Mouse (Mus musculus): ENCODE measurements around the gene Tas1r2.

- TF ChIP-seq POLR2A (IDR thresholded peaks at IDR 0.05; ENCODE audit: extremely low read depth, insufficient read depth, low read length): no peak
- TF ChIP-seq CTCF (IDR thresholded peaks at IDR 0.05; ENCODE audit: low read depth, low read length): no peak
Observed at GRCm38 (mm10) chr4:139623434-139624115, 29.8 kb upstream of the Tas1r2 start.
